Mouse (Mus musculus) lung, postnatal 0 days (tissue): ENCODE results near the gene A830005F24Rik. TPM values are rescaled to one million over a fixed set of nuclear protein-coding genes. Genes with fewer than 3 reads are reported as not detected.
A peak's percentile ranks its signal among the peaks of the same experiment; 100 is the strongest.

Source experiments
- ATAC-seq: fragments of 200-750 bp; cut with Nextera tagmentation; 2 replicates; pipeline ENCODE4 v1.8.0; 2017; ENCODE audit warnings: moderate library complexity
- DNase-seq: peaks from one replicate; pipeline ENCODE4 v3.0.0-alpha.2; 2016; ENCODE audit warnings: low spot score
- H3K27ac ChIP-seq: fragments of 300-500 bp; sonication (generic); 2 replicates; pipeline ENCODE4 v1.5.1; 2014; ENCODE audit warnings: antibody characterized with exemption, mild to moderate bottlenecking, low read length, mixed read lengths
- H3K27me3 ChIP-seq: fragments of 300-500 bp; sonication (generic); replicated peaks from 2 replicates; pipeline ENCODE4 v1.6.1; 2014; ENCODE audit warnings: low read length, mixed read lengths; ENCODE audit not compliant: insufficient read depth
- H3K36me3 ChIP-seq: fragments of 300-500 bp; sonication (generic); 2 replicates; pipeline ENCODE4 v1.6.1; 2014; ENCODE audit warnings: low read length, mixed read lengths; ENCODE audit not compliant: insufficient read depth
- H3K4me1 ChIP-seq: fragments of 300-500 bp; sonication (generic); 2 replicates; pipeline ENCODE4 v1.6.1; 2014; ENCODE audit warnings: antibody characterized with exemption, low read depth, low read length, mixed read lengths; ENCODE audit not compliant: insufficient read depth
- H3K4me2 ChIP-seq: fragments of 300-500 bp; sonication (generic); replicated peaks from 2 replicates; pipeline ENCODE4 v1.6.1; 2014; ENCODE audit warnings: low read depth, mild to moderate bottlenecking, low read length, moderate library complexity, mixed read lengths
- H3K4me3 ChIP-seq: fragments of 300-500 bp; sonication (generic); 2 replicates; pipeline ENCODE4 v1.5.1; 2014; ENCODE audit warnings: low read depth, low read length
- H3K9ac ChIP-seq: fragments of 300-500 bp; sonication (generic); replicated peaks from 2 replicates; pipeline ENCODE4 v1.6.1; 2014; ENCODE audit warnings: low read depth, mild to moderate bottlenecking
- H3K9me3 ChIP-seq: fragments of 300-500 bp; sonication (generic); 2 replicates; pipeline ENCODE4 v1.6.1; 2016; ENCODE audit warnings: low read length, mixed read lengths
- CTCF ChIP-seq: IDR thresholded peaks from 2 replicates; pipeline ENCODE4 v1.5.1; 2016; ENCODE audit warnings: antibody characterized with exemption, mild to moderate bottlenecking
- EP300 ChIP-seq: IDR thresholded peaks from 2 replicates; pipeline ENCODE4 v1.6.1; 2016; ENCODE audit warnings: antibody characterized with exemption, mild to moderate bottlenecking, control low read depth
- WGBS: fragments of 180-500 bp; shearing (Covaris S2); extraction: QIAGEN DNeasy Blood & Tissue Kit; methylation state at CpG from one replicate; pipeline ENCODE4 v1.1.7; 2014; 5-methylcytosine and 5-hydroxymethylcytosine counted together
- microRNA counts: library from miRNA; unstranded; fragments of <30 nt; microRNA quantifications from one replicate; lab custom pipeline; 2015
- microRNA-seq: library from miRNA; unstranded; fragments of <30 nt; microRNA quantifications from one replicate; pipeline ENCODE4, GENCODE M21; 2016
- polyA plus RNA-seq: library from polyadenylated mRNA; unstranded; fragments of >200 nt; fragmentation: Nextera tagmentation; extraction: Ambion mirVana; gene quantifications from 2 replicates; pipeline ENCODE4 v1.2.1, GENCODE M21; 2015

The A830005F24Rik gene
- polyA plus RNA-seq, 1 experiment from 2014 or later, result 0.41 TPM

- no peak for ATAC-seq
- H3K4me3 ChIP-seq, result no peak overlapping the region
- no peaks in the 10 kb centered on the region for H3K36me3 ChIP-seq
- TF ChIP-seq CTCF (no peak), EP300 (no peak)
- no peaks in the 10 kb centered on the region for H3K27me3 ChIP-seq
- H3K27ac ChIP-seq, result no peak overlapping the region
- 69% methylated on average over 5 of the region's 5 CpGs for WGBS
- H3K4me1 ChIP-seq, result peaks cover 7% of the 10 kb centered on the region
- DNase-seq, result no peak
- no peak overlapping the region for H3K9ac ChIP-seq
- H3K4me2 ChIP-seq, result no peak overlapping the region
- no peaks in the 10 kb centered on the region for H3K9me3 ChIP-seq
Measured at GRCm38 (mm10) chr13:48562336-48562735, 49.0 kb downstream of the A830005F24Rik start.

MicroRNAs within 50 kb of the gene (microRNA counts, 519-probe panel; counts per million panel counts)
- 7,616 counts per million, percentile 99 among the panel's probes with 10 or more counts for microRNA mmu-let-7a (lab: Ali Mortazavi, UCI)
- microRNA mmu-let-7d (lab: Ali Mortazavi, UCI), result 7,686 counts per million, percentile 99 among the panel's probes with 10 or more counts
- microRNA mmu-let-7f (lab: Ali Mortazavi, UCI), result 6,873 counts per million, percentile 92 among the panel's probes with 10 or more counts

Small RNAs within 50 kb of the gene (microRNA-seq; reads per million reads assigned to microRNA genes)
- gene Gm24111 (not detected), gene Mirlet7a-1 (251 reads per million, percentile 59 among the genes with 10 or more reads in this experiment), gene Mirlet7d (18,657 reads per million, percentile 96 among the genes with 10 or more reads in this experiment), gene Mirlet7f-1 (not detected)

Other genes with a start within 250 kb of the A830005F24Rik start
- gene Zfp169, start 119 bp upstream of the A830005F24Rik start, polyA plus RNA-seq, result 1.3 and 1.6 TPM in 2 replicates
- gene Ptpdc1, start 112.1 kb downstream of the A830005F24Rik start, polyA plus RNA-seq, result 6.2 and 6.3 TPM in 2 replicates
- not detected in 2 replicates for gene Barx1, start 149.4 kb downstream of the A830005F24Rik start, polyA plus RNA-seq